Mouse (Mus musculus) 3134 (cell line): ENCODE measurements around the gene Cyb5r1.

Experiments used
- DNase-seq: peaks from one replicate; pipeline ENCODE4 v3.0.0-alpha.2; 2011; ENCODE audit warnings: low spot score; ENCODE audit not compliant: insufficient read length; ENCODE audit errors: extremely low read depth

Cyb5r1 gene

GRCm38 (mm10) chr1:134405509-134406413, at the start of gene Cyb5r1:
Cyb5r1 (plus strand) TSS chr1:134405559.
- peak; percentile 94 for DNase-seq

GRCm38 (mm10) chr1:134357461-134357860, 47.9 kb upstream of the Cyb5r1 start:
- DNase-seq, result no peak

- peak; percentile 26 for DNase-seq
Observed at GRCm38 (mm10) chr1:134360656-134361055, 44.7 kb upstream of the Cyb5r1 start.

GRCm38 (mm10) chr1:134361195-134361856, 44.0 kb upstream of the Cyb5r1 start:
- no peak for DNase-seq

GRCm38 (mm10) chr1:134361857-134362212, 43.5 kb upstream of the Cyb5r1 start, which contains the start of gene Tmem183a:
Tmem183a (minus strand) TSS chr1:134361979.
- peak; percentile 95 for DNase-seq

- no peak for DNase-seq
Observed at GRCm38 (mm10) chr1:134363194-134363593, 42.2 kb upstream of the Cyb5r1 start.

- no peak for DNase-seq
Observed at GRCm38 (mm10) chr1:134365491-134365890, 39.9 kb upstream of the Cyb5r1 start.

GRCm38 (mm10) chr1:134368777-134369337, 36.5 kb upstream of the Cyb5r1 start:
- no peak for DNase-seq

GRCm38 (mm10) chr1:134374124-134374523, 31.2 kb upstream of the Cyb5r1 start:
- no peak for DNase-seq

- DNase-seq, result no peak
Observed at GRCm38 (mm10) chr1:134381051-134381450, 24.3 kb upstream of the Cyb5r1 start.

- no peak for DNase-seq
Observed at GRCm38 (mm10) chr1:134381795-134382625, 23.3 kb upstream of the Cyb5r1 start.

GRCm38 (mm10) chr1:134384581-134384980, 20.8 kb upstream of the Cyb5r1 start:
- DNase-seq, result no peak

GRCm38 (mm10) chr1:134385176-134385575, 20.2 kb upstream of the Cyb5r1 start:
- no peak for DNase-seq

- DNase-seq, result no peak
Observed at GRCm38 (mm10) chr1:134385666-134386065, 19.7 kb upstream of the Cyb5r1 start, which contains the start of gene 4933406M09Rik. 4933406M09Rik (plus strand) TSS chr1:134385940.

GRCm38 (mm10) chr1:134393827-134394226, 11.5 kb upstream of the Cyb5r1 start:
- DNase-seq, result no peak

GRCm38 (mm10) chr1:134398210-134398609, 7.1 kb upstream of the Cyb5r1 start:
- no peak for DNase-seq

- DNase-seq, result peak; percentile 51
Observed at GRCm38 (mm10) chr1:134399735-134400134, 5.6 kb upstream of the Cyb5r1 start.

GRCm38 (mm10) chr1:134406414-134406771, 1.0 kb downstream of the Cyb5r1 start:
- no peak for DNase-seq

GRCm38 (mm10) chr1:134408080-134408479, 2.7 kb downstream of the Cyb5r1 start:
- no peak for DNase-seq
